Mouse (Mus musculus): ENCODE data around the gene Cebpe. TPM values are rescaled to one million over a fixed set of nuclear protein-coding genes. Genes with fewer than 3 reads are reported as not detected.
A peak's percentile ranks its signal among the peaks of the same experiment; 100 is the strongest.

The Cebpe gene
- polyA plus RNA-seq, 1 experiment from 2014 or later: not detected

- no peaks in the 10 kb centered on the region for H3K4me1 ChIP-seq
- H3K4me2 ChIP-seq (replicated peaks): no peak overlapping the region
- 71% methylated on average over 4 of the region's 4 CpGs for WGBS
- H3K27me3 ChIP-seq: peaks cover 3% of the 10 kb centered on the region; the same call in 1 of the 2 replicates
- no peak overlapping the region for H3K27ac ChIP-seq
- H3K9me3 ChIP-seq: no peaks in the 10 kb centered on the region
- H3K4me3 ChIP-seq: no peak overlapping the region
- H3K36me3 ChIP-seq: peaks cover 19% of the 10 kb centered on the region
- H3K9ac ChIP-seq: no peak overlapping the region
- ATAC-seq (ENCODE audit: low FRiP score, low read depth): no peak
Measured at GRCm38 (mm10) chr14:54696752-54697151, 15.2 kb downstream of the Cebpe start.

GRCm38 (mm10) chr14:54695042-54695441 lies 16.9 kb downstream of the Cebpe start:
- Histone ChIP-seq H3K4me3 (no peak overlapping the region), H3K4me2 (replicated peaks) (no peak overlapping the region), H3K9me3 (no peaks in the 10 kb centered on the region), H3K36me3 (peaks cover 29% of the 10 kb centered on the region), H3K4me1 (no peaks in the 10 kb centered on the region), H3K27ac (no peak overlapping the region), H3K9ac (no peak overlapping the region; the same call in 1 of the 2 replicates), H3K27me3 (no peaks in the 10 kb centered on the region)
- ATAC-seq (ENCODE audit: low FRiP score, low read depth): no peak
- 70% methylated on average over 6 of the region's 6 CpGs for WGBS

- WGBS: 4% methylated on average over 8 of the region's 8 CpGs
- peaks cover 38% of the 10 kb centered on the region for H3K36me3 ChIP-seq
- H3K27ac ChIP-seq: peak overlapping the region; percentile 69
Measured at GRCm38 (mm10) chr14:54687251-54687650, 24.7 kb downstream of the Cebpe start.

GRCm38 (mm10) chr14:54686522-54687143 lies 25.3 kb downstream of the Cebpe start, which contains the start of gene Acin1:
Gene Acin1, minus strand, starts transcription at chr14:54686931.
- Histone ChIP-seq H3K27me3 (no peaks in the 10 kb centered on the region), H3K9me3 (no peaks in the 10 kb centered on the region), H3K4me1 (peaks cover 26% of the 10 kb centered on the region), H3K36me3 (peaks cover 44% of the 10 kb centered on the region), H3K4me3 (peak within 1 kb of the TSS; percentile 75), H3K9ac (peak within 1 kb of the TSS; percentile 94), H3K27ac (peak within 1 kb of the TSS; percentile 96), H3K4me2 (replicated peaks) (peak within 1 kb of the TSS; percentile 74)
- peak; percentile 97 for ATAC-seq (ENCODE audit: low FRiP score, low read depth)
- under 1% methylated on average over 44 of the region's 44 CpGs for WGBS

More at GRCm38 (mm10) chr14:54687251-54687650, 24.7 kb downstream of the Cebpe start:
- no peak for ATAC-seq (ENCODE audit: low FRiP score, low read depth)
- Histone ChIP-seq H3K4me2 (replicated peaks) (peak overlapping the region; percentile 74), H3K4me3 (peak overlapping the region; percentile 75), H3K27me3 (no peaks in the 10 kb centered on the region), H3K9ac (peak overlapping the region; percentile 79), H3K4me1 (peaks cover 26% of the 10 kb centered on the region), H3K9me3 (no peaks in the 10 kb centered on the region)

GRCm38 (mm10) chr14:54686063-54686521 lies 25.9 kb downstream of the Cebpe start, which contains the start of gene 1700123O20Rik:
Gene 1700123O20Rik, plus strand, starts transcription at chr14:54686216.
- no peaks in the 10 kb centered on the region for H3K27me3 ChIP-seq
- H3K4me3 ChIP-seq: peak within 1 kb of the TSS; percentile 75
- peaks cover 26% of the 10 kb centered on the region for H3K4me1 ChIP-seq
- H3K27ac ChIP-seq: peak within 1 kb of the TSS; percentile 96
- peak; percentile 80 for ATAC-seq (ENCODE audit: low FRiP score, low read depth)
- peak within 1 kb of the TSS; percentile 94 for H3K9ac ChIP-seq
- H3K4me2 ChIP-seq (replicated peaks): peak within 1 kb of the TSS; percentile 74
- under 1% methylated on average over 41 of the region's 41 CpGs for WGBS
- no peaks in the 10 kb centered on the region for H3K9me3 ChIP-seq
- peaks cover 46% of the 10 kb centered on the region for H3K36me3 ChIP-seq

- peaks cover 44% of the 10 kb centered on the region for H3K36me3 ChIP-seq
- H3K27ac ChIP-seq: peak overlapping the region; percentile 96; the same call in 1 of the 2 replicates
- H3K4me3 ChIP-seq: peak overlapping the region; percentile 75
- peak overlapping the region; percentile 73 for H3K4me2 ChIP-seq (replicated peaks)
- ATAC-seq (ENCODE audit: low FRiP score, low read depth): no peak
- H3K27me3 ChIP-seq: no peaks in the 10 kb centered on the region
- no peaks in the 10 kb centered on the region for H3K9me3 ChIP-seq
- peak overlapping the region; percentile 94 for H3K9ac ChIP-seq
- 7% methylated on average over 8 of the region's 8 CpGs for WGBS
- peaks cover 26% of the 10 kb centered on the region for H3K4me1 ChIP-seq
Measured at GRCm38 (mm10) chr14:54685471-54685870, 26.5 kb downstream of the Cebpe start.

- no peak for ATAC-seq (ENCODE audit: low FRiP score, low read depth)
- Histone ChIP-seq H3K9ac (no peak overlapping the region), H3K27me3 (no peaks in the 10 kb centered on the region), H3K27ac (no peak overlapping the region), H3K4me2 (replicated peaks) (no peak overlapping the region), H3K36me3 (peaks cover 49% of the 10 kb centered on the region), H3K4me1 (peaks cover 9% of the 10 kb centered on the region), H3K4me3 (no peak overlapping the region), H3K9me3 (no peaks in the 10 kb centered on the region)
- 93% methylated on average over 3 of the region's 3 CpGs for WGBS
Measured at GRCm38 (mm10) chr14:54682396-54682795, 29.6 kb downstream of the Cebpe start.

- no peaks in the 10 kb centered on the region for H3K4me1 ChIP-seq
- H3K9me3 ChIP-seq: no peaks in the 10 kb centered on the region
- no peak for ATAC-seq (ENCODE audit: low FRiP score, low read depth)
- no peak overlapping the region for H3K9ac ChIP-seq
- no peak overlapping the region for H3K4me3 ChIP-seq
- no peak overlapping the region for H3K4me2 ChIP-seq (replicated peaks)
- H3K27ac ChIP-seq: no peak overlapping the region
- 89% methylated on average over 16 of the region's 16 CpGs for WGBS
- peaks cover 77% of the 10 kb centered on the region for H3K36me3 ChIP-seq
- no peaks in the 10 kb centered on the region for H3K27me3 ChIP-seq
Measured at GRCm38 (mm10) chr14:54678657-54679304, 33.2 kb downstream of the Cebpe start.

GRCm38 (mm10) chr14:54676290-54676689 lies 35.7 kb downstream of the Cebpe start:
- Histone ChIP-seq H3K4me1 (no peaks in the 10 kb centered on the region), H3K36me3 (peaks cover 80% of the 10 kb centered on the region), H3K27ac (no peak overlapping the region), H3K4me3 (no peak overlapping the region), H3K27me3 (no peaks in the 10 kb centered on the region), H3K4me2 (replicated peaks) (no peak overlapping the region), H3K9ac (no peak overlapping the region), H3K9me3 (no peaks in the 10 kb centered on the region)
- WGBS: 88% methylated on average over 5 of the region's 5 CpGs
- ATAC-seq (ENCODE audit: low FRiP score, low read depth): no peak

GRCm38 (mm10) chr14:54674317-54674716 lies 37.7 kb downstream of the Cebpe start:
- Histone ChIP-seq H3K4me1 (no peaks in the 10 kb centered on the region), H3K27ac (no peak overlapping the region), H3K9me3 (no peaks in the 10 kb centered on the region), H3K27me3 (no peaks in the 10 kb centered on the region), H3K4me3 (no peak overlapping the region), H3K36me3 (peaks cover 75% of the 10 kb centered on the region), H3K9ac (no peak overlapping the region), H3K4me2 (replicated peaks) (no peak overlapping the region)
- no peak for ATAC-seq (ENCODE audit: low FRiP score, low read depth)
- 66% methylated on average over 2 of the region's 2 CpGs for WGBS

GRCm38 (mm10) chr14:54669381-54669780 lies 42.6 kb downstream of the Cebpe start:
- Histone ChIP-seq H3K9me3 (no peaks in the 10 kb centered on the region), H3K4me2 (replicated peaks) (no peak overlapping the region), H3K4me3 (no peak overlapping the region), H3K9ac (no peak overlapping the region), H3K27me3 (no peaks in the 10 kb centered on the region), H3K4me1 (no peaks in the 10 kb centered on the region), H3K36me3 (peaks cover 77% of the 10 kb centered on the region), H3K27ac (no peak overlapping the region)
- WGBS: 88% methylated on average over 4 of the region's 4 CpGs
- no peak for ATAC-seq (ENCODE audit: low FRiP score, low read depth)

GRCm38 (mm10) chr14:54664477-54665222 lies 47.3 kb downstream of the Cebpe start:
- 90% methylated on average over 10 of the region's 10 CpGs for WGBS
- no peaks in the 10 kb centered on the region for H3K9me3 ChIP-seq
- H3K27me3 ChIP-seq: no peaks in the 10 kb centered on the region
- H3K4me1 ChIP-seq: no peaks in the 10 kb centered on the region
- H3K9ac ChIP-seq: no peak overlapping the region
- no peak for ATAC-seq (ENCODE audit: low FRiP score, low read depth)
- no peak overlapping the region for H3K4me3 ChIP-seq
- H3K4me2 ChIP-seq (replicated peaks): no peak overlapping the region
- H3K36me3 ChIP-seq: peaks cover 94% of the 10 kb centered on the region
- H3K27ac ChIP-seq: no peak overlapping the region
